Mouse (Mus musculus) embryonic facial prominence, embryonic 15.5 days (tissue): ENCODE data around the gene Prss1. TPM values are rescaled to one million over a fixed set of nuclear protein-coding genes. Genes with fewer than 3 reads are reported as not detected.
"Not testable (repeated sequence)": the region's sequence is repeated elsewhere in the genome, so short reads cannot be mapped to it uniquely, and the experiment has no call there.

Experiments
- ATAC-seq: fragments of 200-750 bp; cut with Nextera tagmentation; 2 replicates; pipeline ENCODE4 v1.8.0; 2017; ENCODE audit warnings: low read depth, moderate TSS enrichment; ENCODE audit not compliant: insufficient number of reproducible peaks, low FRiP score, low TSS enrichment
- H3K27ac ChIP-seq: fragments of 300-500 bp; sonication (generic); replicated peaks from 2 replicates; pipeline ENCODE4 v1.5.1; 2015; ENCODE audit warnings: mild to moderate bottlenecking, inconsistent platforms
- H3K27me3 ChIP-seq: fragments of 300-500 bp; sonication (generic); 2 replicates; pipeline ENCODE4 v1.6.1; 2015; ENCODE audit warnings: inconsistent platforms
- H3K36me3 ChIP-seq: fragments of 300-500 bp; sonication (generic); 2 replicates; pipeline ENCODE4 v1.6.1; 2015; ENCODE audit warnings: mild to moderate bottlenecking, inconsistent platforms
- H3K4me1 ChIP-seq: fragments of 300-500 bp; sonication (generic); 2 replicates; pipeline ENCODE4 v1.6.1; 2015; ENCODE audit warnings: inconsistent platforms
- H3K4me2 ChIP-seq: fragments of 300-500 bp; sonication (generic); replicated peaks from 2 replicates; pipeline ENCODE4 v1.6.1; 2015; ENCODE audit warnings: mild to moderate bottlenecking, inconsistent platforms
- H3K4me3 ChIP-seq: fragments of 300-500 bp; sonication (generic); replicated peaks from 2 replicates; pipeline ENCODE4 v1.5.1; 2015; ENCODE audit warnings: mild to moderate bottlenecking, inconsistent platforms
- H3K9ac ChIP-seq: fragments of 300-500 bp; sonication (generic); 2 replicates; pipeline ENCODE4 v1.6.1; 2015; ENCODE audit warnings: inconsistent platforms
- H3K9me3 ChIP-seq: fragments of 300-500 bp; sonication (generic); replicated peaks from 2 replicates; pipeline ENCODE4 v1.6.1; 2016; ENCODE audit warnings: inconsistent platforms
- WGBS: fragments of 180-500 bp; shearing (Covaris S2); methylation state at CpG from one replicate; pipeline ENCODE4 v1.1.7; 2015; 5-methylcytosine and 5-hydroxymethylcytosine counted together
- polyA plus RNA-seq: library from polyadenylated mRNA; unstranded; fragments of >200 nt; fragmentation: Nextera tagmentation; extraction: Ambion mirVana; gene quantifications from 2 replicates; pipeline ENCODE4 v1.2.1, GENCODE M21; 2015

The Prss1 gene
- 0.28 TPM in 1 of 2 replicates, not detected in the other for polyA plus RNA-seq

GRCm38 (mm10) chr6:41458632-41459031, at the start of gene Prss1:
Gene Prss1 (plus strand): TSS chr6:41458932.
- not testable (repeated sequence) for H3K4me2 ChIP-seq, H3K4me1 ChIP-seq, H3K27me3 ChIP-seq, H3K9me3 ChIP-seq, ATAC-seq, H3K4me3 ChIP-seq, H3K9ac ChIP-seq, H3K27ac ChIP-seq, H3K36me3 ChIP-seq

DNA sequence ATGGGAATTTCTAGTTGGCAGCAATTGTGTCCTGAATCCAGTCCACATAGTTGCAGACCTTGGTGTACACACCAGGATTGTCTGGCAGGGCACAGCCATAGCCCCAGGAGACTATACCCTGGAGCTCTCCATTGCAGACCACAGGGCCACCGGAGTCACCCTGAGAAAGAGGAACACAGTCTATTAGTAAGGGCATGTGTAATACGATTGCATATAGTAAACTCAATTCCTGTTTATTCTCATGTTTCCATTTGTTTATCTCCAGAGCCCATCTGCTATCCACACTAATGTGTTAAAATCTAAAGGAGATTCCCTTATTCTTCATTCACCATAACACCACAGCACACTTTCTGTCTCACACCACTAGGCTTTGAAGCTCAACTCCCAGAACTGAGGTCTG, 16.5 kb upstream of the Prss1 start:
- H3K36me3 ChIP-seq, H3K9ac ChIP-seq, H3K27me3 ChIP-seq, H3K27ac ChIP-seq, H3K9me3 ChIP-seq, H3K4me3 ChIP-seq, ATAC-seq, H3K4me2 ChIP-seq, H3K4me1 ChIP-seq: not testable (repeated sequence)
- 85% methylated on average over 2 of the region's 2 CpGs for WGBS

- ATAC-seq, H3K4me1 ChIP-seq, H3K4me3 ChIP-seq, H3K9ac ChIP-seq, H3K27ac ChIP-seq, H3K36me3 ChIP-seq, H3K9me3 ChIP-seq, H3K27me3 ChIP-seq, H3K4me2 ChIP-seq: not testable (repeated sequence)
Observed at GRCm38 (mm10) chr6:41446045-41446444, 12.7 kb upstream of the Prss1 start, which contains the start of gene Gm10334. Gene Gm10334 (minus strand): TSS chr6:41446145.

DNA sequence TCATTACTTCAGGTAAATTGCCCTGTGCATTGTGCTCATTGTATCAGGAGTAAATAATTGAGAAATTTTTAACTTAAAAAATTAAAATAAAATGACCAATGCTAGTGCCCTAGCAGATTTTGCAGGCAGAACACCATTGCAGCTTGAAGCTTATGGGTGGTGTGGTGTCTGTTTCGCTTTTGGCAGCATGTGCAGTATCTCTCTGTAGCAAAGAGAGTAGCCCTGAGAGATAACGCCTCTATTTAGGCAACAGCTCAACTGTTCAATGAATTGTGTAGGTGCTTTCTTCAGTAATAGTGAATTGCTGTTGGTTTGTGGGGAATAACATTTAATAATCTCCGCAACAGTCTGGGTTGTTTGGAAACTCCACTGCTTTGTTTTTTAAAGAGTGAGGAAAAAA, 40.6 kb downstream of the Prss1 start:
- Histone ChIP-seq H3K4me3 (no peak overlapping the region), H3K9ac (no peak overlapping the region), H3K4me2 (no peak overlapping the region), H3K9me3 (no peaks in the 10 kb centered on the region), H3K27ac (no peak overlapping the region), H3K36me3 (no peaks in the 10 kb centered on the region), H3K4me1 (no peaks in the 10 kb centered on the region), H3K27me3 (no peaks in the 10 kb centered on the region)
- ATAC-seq, result no peak
- WGBS, result 83% methylated on average over 3 of the region's 3 CpGs

GRCm38 (mm10) chr6:41504915-41505314, 46.2 kb downstream of the Prss1 start:
- Histone ChIP-seq H3K36me3 (no peaks in the 10 kb centered on the region), H3K4me1 (no peaks in the 10 kb centered on the region), H3K27me3 (no peaks in the 10 kb centered on the region), H3K4me2 (no peak overlapping the region), H3K27ac (no peak overlapping the region), H3K4me3 (no peak overlapping the region), H3K9ac (no peak overlapping the region), H3K9me3 (no peaks in the 10 kb centered on the region)
- ATAC-seq, result no peak
- WGBS, result 75% methylated on average over 2 of the region's 2 CpGs

DNA sequence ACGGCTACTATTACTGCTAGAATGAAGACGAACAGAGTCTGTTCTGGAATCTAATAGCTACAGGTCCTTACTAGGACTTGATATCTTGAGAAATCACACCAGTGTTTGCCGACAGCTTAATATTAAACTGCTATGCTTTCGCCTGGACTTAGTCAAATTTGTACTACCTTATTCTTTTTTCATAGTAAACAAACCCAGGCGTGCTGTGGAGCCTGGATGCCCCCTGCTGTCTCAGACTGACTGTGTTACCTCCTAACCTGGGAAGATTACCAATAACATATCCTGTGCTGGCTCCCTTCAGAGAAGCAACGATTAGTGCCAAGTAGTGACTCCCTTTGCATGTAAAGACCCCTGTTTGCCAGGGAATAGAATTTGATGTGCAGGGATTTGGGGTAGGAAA, 46.6 kb downstream of the Prss1 start:
- Histone ChIP-seq H3K4me2 (no peak overlapping the region), H3K9ac (no peak overlapping the region), H3K4me1 (no peaks in the 10 kb centered on the region), H3K27me3 (no peaks in the 10 kb centered on the region), H3K27ac (no peak overlapping the region), H3K4me3 (no peak overlapping the region), H3K36me3 (no peaks in the 10 kb centered on the region), H3K9me3 (no peaks in the 10 kb centered on the region)
- no peak for ATAC-seq
- 77% methylated on average over 6 of the region's 6 CpGs for WGBS

Other genes with a start within 250 kb of the Prss1 start
- not detected in 2 replicates for gene Try4, start 156.7 kb upstream of the Prss1 start, polyA plus RNA-seq
- not detected in 2 replicates for gene Try5, start 142.1 kb upstream of the Prss1 start, polyA plus RNA-seq
- gene Try10, start 104.8 kb upstream of the Prss1 start, polyA plus RNA-seq, result not detected in 2 replicates
- not detected in 2 replicates for gene Prss3, start 81.3 kb upstream of the Prss1 start, polyA plus RNA-seq
- gene Gm5771, start 66.6 kb upstream of the Prss1 start, polyA plus RNA-seq, result not detected in 2 replicates
- gene Gm10334, start 12.8 kb upstream of the Prss1 start, polyA plus RNA-seq, result not detected in 2 replicates
- gene Prss2, start 62.9 kb downstream of the Prss1 start, polyA plus RNA-seq, result not detected in 2 replicates
- gene Ephb6, start 146.6 kb downstream of the Prss1 start, polyA plus RNA-seq, result 27.4 and 28.4 TPM in 2 replicates
- gene Trpv6, start 177.5 kb downstream of the Prss1 start, polyA plus RNA-seq, result 1.8 and 2.0 TPM in 2 replicates
- not detected in 2 replicates for gene Trpv5, start 221.8 kb downstream of the Prss1 start, polyA plus RNA-seq
- not detected in 2 replicates for gene Llcfc1, start 225.5 kb downstream of the Prss1 start, polyA plus RNA-seq
- gene Kel, start 245.4 kb downstream of the Prss1 start, polyA plus RNA-seq, result 0.81 and 0.94 TPM in 2 replicates